Comparison of ENCODE assay signal across 8 mouse cellular contexts in genomic region chr10:128082880-128083421, GRCm38 (mm10). TPM values are rescaled to one million over a fixed set of nuclear protein-coding genes. Genes with fewer than 3 reads are reported as not detected.
DNase-seq lines count a peak whose midpoint lies in the region; ATAC-seq lines count a peak whose summit lies in the region.

TSS of gene Atp5b (plus strand) at chr10:128083273.

- under 1% methylated on average over 34 of the region's 34 CpGs for WGBS in heart, embryonic 10.5 days
- WGBS in kidney, embryonic 15.5 days = 0% methylated on average over 34 of the region's 34 CpGs

- no peaks in the 10 kb centered on the region for H3K9me3 ChIP-seq in heart, embryonic 10.5 days
- no peaks in the 10 kb centered on the region for H3K9me3 ChIP-seq in kidney, embryonic 15.5 days (replicated peaks)

- peak within 1 kb of the TSS; percentile 99 for H3K9ac ChIP-seq in kidney, embryonic 15.5 days

- H3K4me1 ChIP-seq in heart, embryonic 10.5 days = peaks cover 14% of the 10 kb centered on the region; the same call in 1 of the 2 replicates
- peaks cover 32% of the 10 kb centered on the region for H3K4me1 ChIP-seq in kidney, embryonic 15.5 days

- DNase-seq in B cell, adult 2 months = peak; percentile 93 to 95
- peak; percentile 100 for DNase-seq in brain, adult 2 months (ENCODE audit: low read depth, low spot score)
- peak; percentile 98 for DNase-seq in heart, embryonic 10.5 days (ENCODE audit: low spot score)
- peak; percentile 97 for DNase-seq in liver
- peak; percentile 98 for DNase-seq in spleen, postnatal 4 days (ENCODE audit: low spot score in 2 of 2)

- H3K36me3 ChIP-seq in heart, embryonic 10.5 days = peaks cover 45% of the 10 kb centered on the region
- H3K36me3 ChIP-seq in kidney, embryonic 15.5 days = peaks cover 41% of the 10 kb centered on the region

- ATAC-seq in erythroblast, adult 5-6 weeks (replicated peaks; ENCODE audit: low FRiP score, poor library complexity, severe bottlenecking) = peak; percentile 92
- ATAC-seq in kidney, embryonic 15.5 days (replicated peaks; ENCODE audit: low FRiP score) = peak; percentile 99
- peak; percentile 91 for ATAC-seq in monocyte, adult 5-6 weeks (replicated peaks; ENCODE audit: insufficient number of reproducible peaks, low FRiP score, low TSS enrichment, poor library complexity, severe bottlenecking)

- peak within 1 kb of the TSS; percentile 100 for H3K27ac ChIP-seq in heart, embryonic 10.5 days
- peak within 1 kb of the TSS; percentile 93 for H3K27ac ChIP-seq in kidney, embryonic 15.5 days

- H3K4me2 ChIP-seq in kidney, embryonic 15.5 days = peak within 1 kb of the TSS; percentile 63

- H3K4me3 ChIP-seq in heart, embryonic 10.5 days = peak within 1 kb of the TSS; percentile 98
- H3K4me3 ChIP-seq in kidney, embryonic 15.5 days (replicated peaks) = peak within 1 kb of the TSS; percentile 98

- H3K27me3 ChIP-seq in heart, embryonic 10.5 days (ENCODE audit: insufficient read depth, poor library complexity, severe bottlenecking) = no peaks in the 10 kb centered on the region
- H3K27me3 ChIP-seq in kidney, embryonic 15.5 days = no peaks in the 10 kb centered on the region

RNA-seq across cellular contexts. Expression of gene Atp5b, which starts in this region (rescaled TPM):
- 477 and 544 TPM in 2 replicates for total RNA-seq in erythroblast, adult 5-6 weeks (2015; ENCODE audit: low replicate concordance)
- total RNA-seq in erythroblast, adult 5-6 weeks (2017; ENCODE audit: low replicate concordance) = 410 and 537 TPM in 2 replicates
- 3,536 and 4,735 TPM in 2 replicates for polyA plus RNA-seq in heart, embryonic 10.5 days (2016; fragmentation: Nextera tagmentation; extraction: Ambion mirVana)
- 2,850 and 2,855 TPM in 2 replicates for polyA plus RNA-seq in kidney, embryonic 15.5 days (2015; fragmentation: Nextera tagmentation; extraction: Ambion mirVana)
- total RNA-seq in monocyte, adult 5-6 weeks (2017) = 601 to 762 TPM (median 711 TPM) in 3 replicates

Comparison
In these comparisons a context has a peak if more than half of its experiments do, and no peak if none do; other contexts are left out.
1. Peak in every context shown above with its lines: DNase-seq, ATAC-seq, H3K4me3 ChIP-seq and H3K27ac ChIP-seq.